Mouse (Mus musculus) cerebellum, adult 2 months (tissue): ENCODE measurements around the gene Slc22a22. TPM values are rescaled to one million over a fixed set of nuclear protein-coding genes. Genes with fewer than 3 reads are reported as not detected.
"Not testable (repeated sequence)": the region's sequence is repeated elsewhere in the genome, so short reads cannot be mapped to it uniquely, and the experiment has no call there.

Source experiments
- DNase-seq, 2 experiments: peaks; one replicate each; pipeline ENCODE4 v3.0.0; 2021
- H3K27ac ChIP-seq: fragments of 200-500 bp; 2 replicates; pipeline ENCODE4 v1.5.1; 2012; ENCODE audit warnings: low read length, control low read depth, inconsistent platforms; ENCODE audit not compliant: insufficient read depth
- H3K27me3 ChIP-seq: fragments of 200-500 bp; 2 replicates; pipeline ENCODE4 v1.6.1; 2012; ENCODE audit warnings: inconsistent platforms, mild to moderate bottlenecking, low read length, moderate library complexity; ENCODE audit not compliant: control insufficient read depth, insufficient read depth
- H3K4me1 ChIP-seq: fragments of 200-500 bp; 2 replicates; pipeline ENCODE4 v1.6.1; 2011; ENCODE audit warnings: low read length; ENCODE audit not compliant: control insufficient read depth, insufficient read depth
- H3K4me3 ChIP-seq: fragments of 200-500 bp; replicated peaks from 2 replicates; pipeline ENCODE3; 2011; ENCODE audit warnings: mild to moderate bottlenecking, low read depth, low read length, control low read depth; ENCODE audit not compliant: insufficient read depth
- CTCF ChIP-seq: fragments of 200-500 bp; IDR thresholded peaks from 2 replicates; pipeline ENCODE4 v1.5.1; 2011; ENCODE audit warnings: low read depth, mild to moderate bottlenecking, control low read depth, low read length, moderate library complexity, borderline replicate concordance; ENCODE audit not compliant: insufficient read depth
- POLR2A ChIP-seq: fragments of 200-500 bp; IDR thresholded peaks from 2 replicates; pipeline ENCODE4 v1.6.1; 2011; ENCODE audit warnings: low read length, control low read depth, borderline replicate concordance; ENCODE audit not compliant: insufficient read depth
- WGBS: fragments of 180-500 bp; shearing (Covaris S2); methylation state at CpG from one replicate; pipeline ENCODE4 v1.1.7; 2018; 5-methylcytosine and 5-hydroxymethylcytosine counted together
- polyA plus RNA-seq: library from polyadenylated mRNA; depleted of rRNA; stranded (reverse); fragments of >200 nt; gene quantifications from 2 replicates; pipeline ENCODE4 v1.2.3, GENCODE M21; 2012

Slc22a22 gene
- polyA plus RNA-seq, 1 experiment: not detected

GRCm38 (mm10) chr15:57340499-57340898 lies 136.9 kb downstream of the Slc22a22 start:
- H3K4me3 ChIP-seq: no peak overlapping the region
- H3K4me1 ChIP-seq: no peaks in the 10 kb centered on the region
- H3K27me3 ChIP-seq: no peaks in the 10 kb centered on the region
- no peak for DNase-seq
- no peak for TF ChIP-seq CTCF
- TF ChIP-seq POLR2A: no peak
- WGBS: 5% methylated on average over 3 of the region's 3 CpGs
- H3K27ac ChIP-seq: no peak overlapping the region

- TF ChIP-seq POLR2A (no peak), CTCF (no peak)
- 58% methylated on average over 2 of the region's 2 CpGs for WGBS
- Histone ChIP-seq H3K4me1 (no peaks in the 10 kb centered on the region), H3K4me3 (no peak overlapping the region), H3K27ac (no peak overlapping the region), H3K27me3 (no peaks in the 10 kb centered on the region)
- no peak for DNase-seq
Observed at GRCm38 (mm10) chr15:57331326-57331725, 146.1 kb downstream of the Slc22a22 start.

GRCm38 (mm10) chr15:57318001-57318400 lies 159.4 kb downstream of the Slc22a22 start:
- no peak overlapping the region for H3K4me3 ChIP-seq
- H3K27ac ChIP-seq: no peak overlapping the region
- no peak for TF ChIP-seq POLR2A
- no peak for DNase-seq
- H3K27me3 ChIP-seq: no peaks in the 10 kb centered on the region
- WGBS: 90% methylated on average over 2 of the region's 2 CpGs
- H3K4me1 ChIP-seq: no peaks in the 10 kb centered on the region

GRCm38 (mm10) chr15:57316486-57316885 lies 160.9 kb downstream of the Slc22a22 start:
- H3K4me3 ChIP-seq: no peak overlapping the region
- H3K27ac ChIP-seq: no peak overlapping the region
- H3K4me1 ChIP-seq: no peaks in the 10 kb centered on the region
- no peaks in the 10 kb centered on the region for H3K27me3 ChIP-seq
- WGBS: 19% methylated on average over 2 of the region's 2 CpGs
- DNase-seq: no peak
- TF ChIP-seq CTCF: no peak
- TF ChIP-seq POLR2A: no peak

GRCm38 (mm10) chr15:57302710-57303109 lies 174.7 kb downstream of the Slc22a22 start:
- no peak overlapping the region for H3K27ac ChIP-seq
- WGBS: 17% methylated on average over 1 of the region's 1 CpGs
- no peaks in the 10 kb centered on the region for H3K4me1 ChIP-seq
- H3K27me3 ChIP-seq: no peaks in the 10 kb centered on the region
- no peak for TF ChIP-seq POLR2A
- TF ChIP-seq CTCF: no peak
- H3K4me3 ChIP-seq: no peak overlapping the region
- no peak for DNase-seq

- TF ChIP-seq CTCF (no peak), POLR2A (no peak)
- Histone ChIP-seq H3K4me3 (no peak overlapping the region), H3K27ac (no peak overlapping the region), H3K4me1 (no peaks in the 10 kb centered on the region), H3K27me3 (no peaks in the 10 kb centered on the region)
- 51% methylated on average over 1 of the region's 1 CpGs for WGBS
- no peak for DNase-seq
Observed at GRCm38 (mm10) chr15:57278505-57278904, 198.9 kb downstream of the Slc22a22 start.

- Histone ChIP-seq H3K27ac (no peak overlapping the region), H3K4me3 (no peak overlapping the region), H3K4me1 (no peaks in the 10 kb centered on the region), H3K27me3 (no peaks in the 10 kb centered on the region)
- DNase-seq: no peak
- TF ChIP-seq CTCF (no peak), POLR2A (no peak)
Observed at GRCm38 (mm10) chr15:57276411-57276810, 201.0 kb downstream of the Slc22a22 start.

- 76% methylated on average over 1 of the region's 1 CpGs for WGBS
- not testable (repeated sequence) for H3K27me3 ChIP-seq, DNase-seq, H3K27ac ChIP-seq, H3K4me3 ChIP-seq, H3K4me1 ChIP-seq
Observed at GRCm38 (mm10) chr15:57240061-57240460, 237.4 kb downstream of the Slc22a22 start.

- TF ChIP-seq CTCF (no peak), POLR2A (no peak)
- no peaks in the 10 kb centered on the region for H3K27me3 ChIP-seq
- no peaks in the 10 kb centered on the region for H3K4me1 ChIP-seq
- DNase-seq: peak in 1 of 2 experiments; percentile 1
- no peak overlapping the region for H3K4me3 ChIP-seq
- no peak overlapping the region for H3K27ac ChIP-seq
Observed at GRCm38 (mm10) chr15:57230439-57230838, 247.0 kb downstream of the Slc22a22 start.
